Comparison of ENCODE assay signal across 22 mouse cellular contexts in the genomic region with DNA sequence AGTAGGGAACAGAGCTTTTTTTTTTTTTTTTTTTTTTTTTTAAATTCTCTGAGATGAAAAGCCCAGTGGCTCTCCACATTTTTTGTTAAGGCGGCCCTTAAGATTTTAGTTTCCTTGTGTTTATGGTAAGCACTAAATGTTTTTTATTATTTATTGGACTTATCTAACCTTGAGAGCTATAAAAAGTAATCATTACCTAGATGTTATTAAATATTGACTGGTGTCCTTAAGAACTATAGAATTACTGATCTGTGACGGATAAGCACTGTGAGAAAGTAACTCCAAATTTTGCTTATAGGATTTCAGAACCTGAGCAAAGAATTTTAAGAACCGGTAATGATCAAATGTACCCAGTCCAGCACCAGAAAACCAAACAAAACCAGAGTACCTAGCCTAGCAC. TPM values are rescaled to one million over a fixed set of nuclear protein-coding genes. Genes with fewer than 3 reads are reported as not detected.
DNase-seq lines count a peak whose midpoint lies in the region; ATAC-seq and TF ChIP-seq lines count a peak whose summit lies in the region.
"Had no signal": no experiment of that assay in that cellular context is flagged by ENCODE, and none has a peak within 500 bp of the region (broad histone marks: within the 10 kb centered on the region; RNA-seq: fewer than 3 reads in every experiment).

No protein-coding gene starts in this region.

- ATAC-seq in intestine, embryonic 15.5 days, result peak; percentile 66
- peak; percentile 48 for ATAC-seq in intestine, embryonic 16.5 days
- peak; percentile 63 for ATAC-seq in intestine, postnatal 0 days
- ATAC-seq in liver, embryonic 12.5 days, result no peak
- no peak for ATAC-seq in lung, postnatal 0 days
- ATAC-seq: activated CD4-positive, CD25-positive, alpha-beta regulatory T cell, adult 4 months; CD4-positive, CD25-positive, alpha-beta regulatory T cell, adult 4 months; Patski had no signal

- H3K4me2 ChIP-seq in intestine, embryonic 15.5 days (replicated peaks), result no peak overlapping the region
- H3K4me2 ChIP-seq in intestine, embryonic 16.5 days (ENCODE audit: low read depth, low read length), result no peak overlapping the region
- no peak overlapping the region for H3K4me2 ChIP-seq in intestine, postnatal 0 days (replicated peaks; ENCODE audit: low read depth)
- no peak overlapping the region for H3K4me2 ChIP-seq in liver, embryonic 12.5 days
- no peak overlapping the region for H3K4me2 ChIP-seq in lung, postnatal 0 days (replicated peaks; ENCODE audit: low read depth, low read length)

- H3K9ac ChIP-seq in intestine, embryonic 15.5 days, result no peak overlapping the region
- H3K9ac ChIP-seq in intestine, embryonic 16.5 days (ENCODE audit: low read depth, low read length), result no peak overlapping the region
- H3K9ac ChIP-seq in intestine, postnatal 0 days (ENCODE audit: low read depth, low read length), result no peak overlapping the region
- H3K9ac ChIP-seq in liver, embryonic 12.5 days, result no peak overlapping the region
- no peak overlapping the region for H3K9ac ChIP-seq in lung, postnatal 0 days (replicated peaks; ENCODE audit: low read depth)

- TF ChIP-seq EP300 in lung, postnatal 0 days (IDR thresholded peaks at IDR 0.05), result no peak

- H3K4me1 ChIP-seq in intestine, embryonic 15.5 days (replicated peaks), result no peaks in the 10 kb centered on the region
- peaks cover 7% of the 10 kb centered on the region for H3K4me1 ChIP-seq in intestine, embryonic 16.5 days (ENCODE audit: control insufficient read depth, insufficient read depth, low read length)
- peaks cover 4% of the 10 kb centered on the region; the same call in 1 of the 2 replicates for H3K4me1 ChIP-seq in intestine, postnatal 0 days (replicated peaks; ENCODE audit: control insufficient read depth, insufficient read depth, low read length)
- H3K4me1 ChIP-seq in small intestine, adult 2 months (ENCODE audit: control insufficient read depth, insufficient read depth, insufficient read length, low read length), result peaks cover 15% of the 10 kb centered on the region; the same call in 1 of the 2 replicates
- peaks cover 6% of the 10 kb centered on the region for H3K4me1 ChIP-seq in liver, embryonic 12.5 days
- no peaks in the 10 kb centered on the region for H3K4me1 ChIP-seq in forebrain, embryonic 10.5 days
- no peaks in the 10 kb centered on the region for H3K4me1 ChIP-seq in lung, postnatal 0 days (ENCODE audit: insufficient read depth, low read depth, low read length)

- no peaks in the 10 kb centered on the region for H3K9me3 ChIP-seq in intestine, embryonic 15.5 days
- H3K9me3 ChIP-seq in intestine, embryonic 16.5 days (ENCODE audit: control insufficient read depth, low read length), result no peaks in the 10 kb centered on the region
- no peaks in the 10 kb centered on the region for H3K9me3 ChIP-seq in intestine, postnatal 0 days (ENCODE audit: control insufficient read depth)
- no peaks in the 10 kb centered on the region for H3K9me3 ChIP-seq in liver, embryonic 12.5 days (replicated peaks)
- H3K9me3 ChIP-seq in forebrain, embryonic 10.5 days, result no peaks in the 10 kb centered on the region
- H3K9me3 ChIP-seq in lung, postnatal 0 days (ENCODE audit: low read length), result no peaks in the 10 kb centered on the region
- H3K9me3 ChIP-seq: G1E had no signal

- TF ChIP-seq POLR2A in small intestine, adult 2 months (IDR thresholded peaks at IDR 0.05; ENCODE audit: low read depth, low read length), result no peak

- 65% methylated on average over 3 of the region's 3 CpGs for WGBS in intestine, embryonic 15.5 days
- 62% methylated on average over 3 of the region's 3 CpGs for WGBS in intestine, embryonic 16.5 days
- 34% methylated on average over 3 of the region's 3 CpGs for WGBS in intestine, postnatal 0 days
- WGBS in small intestine, adult 2 months, result 22% methylated on average over 3 of the region's 3 CpGs
- 80% methylated on average over 3 of the region's 3 CpGs for WGBS in liver, embryonic 12.5 days (ENCODE audit: insufficient replicate concordance)
- 91% methylated on average over 3 of the region's 3 CpGs for WGBS in forebrain, embryonic 10.5 days
- WGBS in lung, postnatal 0 days, result 83% methylated on average over 3 of the region's 3 CpGs

- no peak overlapping the region for H3K4me3 ChIP-seq in intestine, embryonic 15.5 days (replicated peaks)
- H3K4me3 ChIP-seq in intestine, embryonic 16.5 days (ENCODE audit: low read length), result no peak overlapping the region
- H3K4me3 ChIP-seq in intestine, postnatal 0 days (ENCODE audit: low read depth, low read length), result no peak overlapping the region
- no peak overlapping the region for H3K4me3 ChIP-seq in small intestine, adult 2 months (ENCODE audit: low read depth, low read length)
- H3K4me3 ChIP-seq in liver, embryonic 12.5 days, result no peak overlapping the region
- no peak overlapping the region for H3K4me3 ChIP-seq in forebrain, embryonic 10.5 days
- no peak overlapping the region for H3K4me3 ChIP-seq in lung, postnatal 0 days (ENCODE audit: low read depth, low read length)

- H3K36me3 ChIP-seq in intestine, embryonic 15.5 days, result no peaks in the 10 kb centered on the region
- no peaks in the 10 kb centered on the region for H3K36me3 ChIP-seq in intestine, embryonic 16.5 days (ENCODE audit: control insufficient read depth, insufficient read depth, low read length)
- no peaks in the 10 kb centered on the region for H3K36me3 ChIP-seq in intestine, postnatal 0 days (ENCODE audit: control insufficient read depth, insufficient read depth)
- no peaks in the 10 kb centered on the region for H3K36me3 ChIP-seq in small intestine, adult 2 months (ENCODE audit: control insufficient read depth, insufficient read depth, low read length)
- H3K36me3 ChIP-seq in liver, embryonic 12.5 days, result no peaks in the 10 kb centered on the region
- no peaks in the 10 kb centered on the region for H3K36me3 ChIP-seq in forebrain, embryonic 10.5 days (replicated peaks)
- no peaks in the 10 kb centered on the region for H3K36me3 ChIP-seq in lung, postnatal 0 days (ENCODE audit: insufficient read depth, low read length)
- H3K36me3 ChIP-seq: G1E had no signal

- DNase-seq in layer of hippocampus, postnatal 14 days (ENCODE audit: low spot score in 2 of 2), result no peak
- no peak for DNase-seq in forebrain, embryonic 10.5 days (ENCODE audit: extremely low spot score, low spot score)
- no peak for DNase-seq in lung, postnatal 0 days (ENCODE audit: low spot score)
- DNase-seq: adrenal gland, adult 2 months; adrenal gland, adult 8-10 months; adrenal gland, postnatal 10 days; adrenal gland, postnatal 14 days; adrenal gland, postnatal 25 days; adrenal gland, postnatal 36 days; B cell, adult 2 months; cerebellum, adult 11 months; cerebellum, adult 11-12 months had no signal

- H3K27me3 ChIP-seq in intestine, embryonic 15.5 days (replicated peaks), result no peaks in the 10 kb centered on the region
- no peaks in the 10 kb centered on the region for H3K27me3 ChIP-seq in intestine, embryonic 16.5 days (replicated peaks; ENCODE audit: control insufficient read depth, insufficient read depth, low read length)
- H3K27me3 ChIP-seq in intestine, postnatal 0 days (replicated peaks; ENCODE audit: control insufficient read depth, insufficient read depth, low read length), result no peaks in the 10 kb centered on the region
- no peaks in the 10 kb centered on the region for H3K27me3 ChIP-seq in small intestine, adult 2 months (ENCODE audit: control insufficient read depth, insufficient read depth, low read length)
- H3K27me3 ChIP-seq in liver, embryonic 12.5 days (replicated peaks), result no peaks in the 10 kb centered on the region
- H3K27me3 ChIP-seq in forebrain, embryonic 10.5 days (ENCODE audit: poor library complexity, severe bottlenecking), result no peaks in the 10 kb centered on the region
- H3K27me3 ChIP-seq in lung, postnatal 0 days (replicated peaks; ENCODE audit: insufficient read depth, low read length), result no peaks in the 10 kb centered on the region
- H3K27me3 ChIP-seq: CH12.LX, Patski had no signal

- H3K27ac ChIP-seq in intestine, embryonic 15.5 days, result no peak overlapping the region; the same call in 1 of the 2 replicates
- H3K27ac ChIP-seq in intestine, embryonic 16.5 days (ENCODE audit: low read length), result no peak overlapping the region; the same call in 1 of the 2 replicates
- H3K27ac ChIP-seq in intestine, postnatal 0 days (ENCODE audit: low read depth, low read length), result peak overlapping the region; percentile 2; the same call in 1 of the 2 replicates
- H3K27ac ChIP-seq in small intestine, adult 2 months (ENCODE audit: insufficient read depth, low read depth, low read length), result peak overlapping the region; percentile 30
- no peak overlapping the region for H3K27ac ChIP-seq in liver, embryonic 12.5 days
- H3K27ac ChIP-seq in forebrain, embryonic 10.5 days, result no peak overlapping the region
- no peak overlapping the region for H3K27ac ChIP-seq in lung, postnatal 0 days (ENCODE audit: low read length)

- no peak for TF ChIP-seq CTCF in intestine, postnatal 0 days (IDR thresholded peaks at IDR 0.05; ENCODE audit: low read depth)
- no peak for TF ChIP-seq CTCF in small intestine, adult 2 months (IDR thresholded peaks at IDR 0.05; ENCODE audit: extremely low read depth, insufficient read length, insufficient replicate concordance, low read depth, low read length)
- TF ChIP-seq CTCF in lung, postnatal 0 days (IDR thresholded peaks at IDR 0.05), result no peak

RNA-seq across cellular contexts. Expression of gene Ivns1abp, which starts 11.5 kb away (rescaled TPM):
- polyA plus RNA-seq in intestine, embryonic 15.5 days (2015; fragmentation: Nextera tagmentation; extraction: Ambion mirVana), result 313 and 339 TPM in 2 replicates
- 331 and 345 TPM in 2 replicates for polyA plus RNA-seq in intestine, embryonic 16.5 days (2015; fragmentation: Nextera tagmentation; extraction: Ambion mirVana)
- 101 and 107 TPM in 2 replicates for polyA plus RNA-seq in intestine, postnatal 0 days (2015; fragmentation: Nextera tagmentation; extraction: Ambion mirVana)
- polyA plus RNA-seq in small intestine, adult 2 months (2012; rRNA removed), result 14.1 and 37.6 TPM in 2 replicates
- total RNA-seq in layer of hippocampus, postnatal 14 days (2021), result 100 to 1,000 TPM in 1 of 2 experiments, 10 to 100 TPM in 1; 98.2 to 101 TPM
- 140 and 141 TPM in 2 replicates for polyA plus RNA-seq in liver, embryonic 12.5 days (2016; fragmentation: Nextera tagmentation; extraction: Ambion mirVana)
- polyA plus RNA-seq in forebrain, embryonic 10.5 days (2016; fragmentation: Nextera tagmentation; extraction: Ambion mirVana), result 442 and 458 TPM in 2 replicates
- polyA plus RNA-seq in lung, postnatal 0 days (2015; fragmentation: Nextera tagmentation; extraction: Ambion mirVana), result 107 and 117 TPM in 2 replicates

Comparison
In these comparisons a context has a peak if more than half of its experiments do, and no peak if none do; other contexts are left out.
1. H3K27ac ChIP-seq: peak in intestine, postnatal 0 days (single experiment) and small intestine, adult 2 months (single experiment); none in intestine, embryonic 15.5 days (single experiment), intestine, embryonic 16.5 days (single experiment), liver, embryonic 12.5 days (single experiment), forebrain, embryonic 10.5 days (single experiment) and lung, postnatal 0 days (single experiment).
2. ATAC-seq: peak in intestine, embryonic 15.5 days (single experiment), intestine, embryonic 16.5 days (single experiment) and intestine, postnatal 0 days (single experiment); none in liver, embryonic 12.5 days (single experiment) and lung, postnatal 0 days (single experiment).